Mouse (Mus musculus) telencephalon, adult 2 months (tissue): ENCODE results near the gene Zer1.
"Not testable (repeated sequence)": the region's sequence is repeated elsewhere in the genome, so short reads cannot be mapped to it uniquely, and the experiment has no call there.

Source experiments
- DNase-seq: peaks from one replicate; pipeline ENCODE4 v3.0.0-alpha.2; 2011; ENCODE audit warnings: low read depth, low spot score

The Zer1 gene

DNA sequence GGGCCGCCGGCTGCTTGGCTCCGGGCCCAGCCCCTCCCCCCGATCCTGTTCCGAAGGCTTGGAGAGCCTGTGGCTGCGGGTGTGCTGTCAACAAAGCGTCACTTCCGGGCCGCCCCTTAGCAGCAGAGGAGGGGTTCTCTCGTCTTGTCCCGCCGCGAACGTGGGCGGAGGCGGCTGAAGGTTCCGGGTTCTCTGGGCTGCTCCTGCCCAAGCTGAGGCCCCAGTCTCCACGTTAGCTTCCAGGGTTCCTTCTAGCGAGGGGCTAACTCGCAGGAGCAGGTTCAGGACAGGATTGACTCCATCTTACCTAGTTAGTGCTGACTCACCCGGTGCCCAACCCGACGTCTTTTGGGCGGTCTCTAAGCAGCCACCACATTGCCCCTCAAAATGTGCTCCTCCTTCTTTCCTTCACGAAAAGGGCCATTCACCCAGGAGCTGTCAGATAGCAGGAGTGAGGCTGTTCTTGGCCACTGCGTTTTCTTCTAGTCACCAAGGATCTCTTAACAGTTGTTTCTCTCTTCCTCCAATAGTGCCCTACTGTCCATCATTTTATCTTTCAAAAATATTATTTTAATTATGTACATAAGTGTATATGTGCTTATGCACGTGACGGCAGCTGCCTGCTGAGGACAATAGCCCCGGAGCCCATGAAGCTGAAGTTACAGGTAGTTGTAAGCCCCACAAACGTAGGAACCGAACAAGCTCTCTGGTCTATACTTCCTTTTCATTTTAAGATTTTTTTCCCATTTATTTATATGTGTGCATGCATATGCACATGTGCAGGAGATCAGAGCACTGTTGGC is at the start of gene Zer1:
Zer1 (minus strand) TSS at position 114 of the 803 bp plus-strand sequence.
- DNase-seq, result peak; percentile 93

DNA sequence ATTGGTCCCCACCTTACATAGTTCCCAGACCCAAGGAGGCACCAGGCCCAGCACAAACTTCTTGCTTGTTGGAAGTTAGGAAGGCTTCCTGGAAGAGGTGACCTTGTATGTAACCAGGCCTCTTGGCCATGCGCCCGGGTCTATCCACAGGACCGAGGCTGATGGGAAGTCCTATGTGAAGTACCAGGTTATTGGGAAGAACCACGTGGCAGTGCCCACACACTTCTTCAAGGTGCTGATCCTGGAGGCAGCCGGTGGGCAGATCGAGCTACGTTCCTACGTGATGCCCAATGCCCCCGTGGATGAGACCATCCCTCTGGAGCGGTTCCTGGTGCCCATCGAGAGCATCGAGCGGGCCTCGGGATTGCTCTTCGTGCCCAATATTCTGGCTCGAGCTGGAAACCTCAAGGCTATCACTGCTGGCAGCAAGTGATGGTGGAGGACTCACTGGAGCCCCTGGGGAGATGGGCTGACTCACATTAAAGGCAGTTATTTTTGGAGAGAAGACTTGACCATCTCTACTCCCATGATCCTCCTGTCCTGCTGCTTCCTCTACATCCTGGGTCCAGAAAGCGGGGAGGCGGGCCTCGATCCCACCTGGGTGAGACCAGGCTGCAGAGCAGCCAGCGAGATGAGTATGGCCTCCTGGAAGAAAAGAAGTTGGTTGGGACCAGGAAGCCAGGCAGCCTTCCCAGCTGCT is 49.3 kb upstream of the Zer1 start:
- DNase-seq, result no peak

DNA sequence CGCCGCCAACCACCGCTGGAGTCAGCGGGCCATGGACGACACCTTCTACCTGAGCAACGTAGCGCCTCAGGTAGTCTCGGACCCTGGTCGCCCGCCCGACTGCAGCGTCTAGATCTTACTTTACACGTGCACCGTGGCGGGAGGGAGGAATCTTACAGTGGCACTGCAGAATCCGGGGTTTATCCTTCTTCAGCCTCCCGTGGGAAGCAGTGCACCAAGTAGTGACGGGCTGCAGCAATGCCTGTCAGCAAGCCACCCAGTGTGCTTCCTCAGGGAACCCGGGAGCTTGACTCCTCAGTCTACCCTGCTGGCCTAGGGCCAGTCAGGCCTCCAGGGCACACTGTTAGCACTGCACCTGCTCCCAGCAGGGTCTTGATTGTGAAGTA is 47.6 kb upstream of the Zer1 start:
- DNase-seq, result no peak

DNA sequence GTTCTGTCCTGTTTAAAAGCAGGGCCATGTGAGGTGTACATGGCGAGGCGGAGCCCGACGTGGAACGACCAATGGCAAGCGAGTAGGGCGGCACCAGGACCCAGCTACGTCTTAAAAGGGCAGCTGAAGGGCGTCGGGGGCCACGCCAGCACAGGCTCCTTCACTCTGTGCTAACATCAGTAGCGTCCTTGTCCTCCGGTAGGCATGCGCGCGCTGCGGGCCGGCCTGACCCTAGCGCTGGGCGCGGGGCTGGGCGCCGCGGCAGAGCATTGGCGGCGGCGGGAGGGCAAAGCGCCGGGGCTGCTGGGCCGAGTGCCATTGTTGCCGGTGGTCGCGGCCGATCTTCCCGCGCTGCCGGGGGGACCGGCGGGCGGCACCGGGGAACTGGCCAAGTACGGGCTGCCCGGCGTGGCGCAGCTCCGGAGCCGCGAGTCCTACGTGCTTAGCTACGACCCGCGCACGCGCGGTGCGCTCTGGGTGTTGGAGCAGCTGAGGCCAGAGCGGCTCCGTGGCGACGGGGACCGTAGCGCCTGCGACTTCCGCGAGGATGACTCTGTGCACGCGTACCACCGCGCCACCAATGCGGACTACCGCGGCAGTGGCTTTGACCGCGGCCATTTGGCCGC is 47.1 kb upstream of the Zer1 start, which contains the start of gene Endog:
Endog (plus strand) TSS at position 123 of the 626 bp plus-strand sequence.
- peak; percentile 87 for DNase-seq

DNA sequence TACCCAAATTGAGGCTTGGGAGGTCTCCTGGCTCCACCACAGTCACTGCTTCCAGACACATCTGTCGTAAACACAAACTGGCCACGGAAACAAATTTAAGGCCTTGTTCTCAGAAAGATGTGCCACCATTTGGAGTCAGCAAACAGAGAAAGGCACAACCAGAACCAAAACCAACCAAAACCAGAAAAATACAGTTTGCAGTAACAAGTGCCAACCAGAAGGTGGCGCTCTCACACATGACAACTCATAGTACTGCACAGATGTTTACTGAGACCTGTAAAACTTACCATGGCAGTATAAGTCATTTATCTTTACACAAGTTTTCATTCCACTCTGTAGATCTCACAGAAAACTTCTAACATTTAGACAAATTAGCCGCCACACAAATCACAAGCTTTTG is 42.3 kb upstream of the Zer1 start:
- no peak for DNase-seq

DNA sequence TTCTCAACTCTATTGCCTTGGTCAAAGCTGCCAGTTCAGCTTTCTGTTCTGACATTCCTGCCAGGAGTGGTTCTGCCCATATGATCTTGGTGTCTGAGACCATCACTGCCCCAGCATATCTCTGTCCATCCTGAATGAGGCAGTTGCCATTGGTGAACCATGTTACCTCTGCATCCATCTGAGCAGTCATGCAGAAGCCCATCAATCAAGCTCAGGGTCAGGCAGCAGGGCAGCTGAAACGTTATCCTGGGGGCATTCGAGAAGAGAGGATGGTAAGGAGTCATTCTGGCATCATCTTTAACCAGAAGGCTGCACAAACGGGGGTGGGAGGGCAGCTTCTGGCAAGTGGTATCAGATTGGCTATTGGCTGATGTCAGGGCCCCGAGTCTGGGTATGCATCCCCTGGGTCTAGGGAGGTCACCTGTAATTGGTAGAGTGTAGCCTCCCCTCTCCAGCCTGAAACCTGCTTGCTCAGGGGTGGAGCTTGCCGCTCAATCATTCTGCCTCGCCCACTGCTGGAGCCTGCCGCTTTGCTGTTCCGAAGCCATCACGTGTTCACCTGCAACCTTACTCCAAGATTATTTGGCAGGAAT is 40.1 kb upstream of the Zer1 start:
- no peak for DNase-seq

DNA sequence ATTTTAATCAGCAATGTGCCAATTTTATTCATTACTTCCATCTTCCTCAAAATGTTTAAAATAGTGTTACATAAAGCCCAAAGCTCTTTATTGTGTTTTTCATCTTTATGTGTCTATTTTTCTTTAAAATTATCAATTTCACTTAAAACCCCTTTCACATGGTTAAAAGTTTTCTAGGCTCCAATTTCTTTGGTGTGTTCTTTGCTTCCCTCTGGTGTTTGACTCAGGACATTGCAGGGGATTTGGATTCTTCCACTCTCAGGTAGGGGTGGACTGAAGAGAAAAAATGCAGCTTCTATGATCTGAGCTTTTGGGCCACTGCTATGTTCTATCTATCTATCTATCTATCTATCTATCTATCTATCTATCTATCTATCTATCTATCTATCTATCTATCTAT is 37.4 kb upstream of the Zer1 start:
- DNase-seq, result no peak

DNA sequence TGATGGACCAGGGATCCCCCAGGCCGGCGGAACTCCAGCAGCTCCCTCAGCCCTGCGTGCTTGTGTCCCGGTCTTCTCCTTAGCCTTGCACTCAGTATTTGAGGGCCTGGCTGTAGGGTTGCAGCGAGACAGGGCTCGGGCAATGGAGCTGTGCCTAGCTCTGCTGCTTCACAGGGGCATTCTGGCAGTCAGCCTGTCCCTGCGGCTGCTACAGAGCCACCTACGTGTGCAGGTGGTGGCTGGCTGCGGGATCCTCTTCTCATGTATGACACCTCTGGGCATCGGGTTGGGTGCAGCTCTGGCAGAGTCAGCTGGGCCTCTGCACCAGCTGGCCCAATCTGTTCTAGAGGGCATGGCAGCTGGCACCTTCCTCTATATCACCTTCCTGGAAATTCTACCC is 35.5 kb upstream of the Zer1 start:
- DNase-seq, result not testable (repeated sequence)

DNA sequence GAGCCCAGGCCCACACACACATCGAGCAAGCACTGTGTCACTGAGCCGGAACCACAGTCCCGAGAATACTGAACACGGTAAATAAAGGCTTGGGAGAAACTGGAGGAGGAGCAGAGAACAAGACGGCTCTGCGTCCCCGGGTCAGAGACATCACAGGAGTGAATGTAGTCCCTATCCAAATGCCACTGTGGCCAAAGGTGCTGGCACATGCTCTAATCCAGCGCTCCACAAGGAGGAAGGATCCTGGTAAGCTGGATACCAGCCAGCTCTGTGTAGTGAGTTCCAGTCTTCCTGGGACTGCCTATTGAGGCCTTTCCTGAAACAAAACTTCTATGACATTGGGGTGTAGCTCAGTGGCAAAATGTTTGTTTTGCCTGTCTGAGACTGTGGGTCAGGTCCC is 28.2 kb upstream of the Zer1 start:
- no peak for DNase-seq

DNA sequence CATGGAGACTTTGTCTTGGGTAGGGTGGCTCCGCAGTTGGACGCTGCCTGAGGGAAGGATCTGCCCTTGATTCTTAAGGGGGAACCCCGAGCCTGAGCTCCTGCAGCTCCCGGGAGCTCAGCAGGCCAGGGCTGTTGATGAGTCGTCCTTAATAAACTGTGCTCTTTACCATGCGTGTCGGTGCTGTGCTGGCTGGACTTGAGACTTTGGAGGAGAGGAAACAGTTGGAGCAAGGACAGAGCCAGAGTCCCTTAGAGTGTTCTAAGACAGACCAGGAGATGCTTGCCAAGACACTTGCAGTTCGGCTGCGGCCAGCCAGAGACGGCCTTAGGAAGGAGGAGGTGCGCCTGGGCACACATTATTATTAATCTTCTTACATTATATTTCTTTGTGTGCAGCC is 27.5 kb upstream of the Zer1 start:
- DNase-seq, result no peak

DNA sequence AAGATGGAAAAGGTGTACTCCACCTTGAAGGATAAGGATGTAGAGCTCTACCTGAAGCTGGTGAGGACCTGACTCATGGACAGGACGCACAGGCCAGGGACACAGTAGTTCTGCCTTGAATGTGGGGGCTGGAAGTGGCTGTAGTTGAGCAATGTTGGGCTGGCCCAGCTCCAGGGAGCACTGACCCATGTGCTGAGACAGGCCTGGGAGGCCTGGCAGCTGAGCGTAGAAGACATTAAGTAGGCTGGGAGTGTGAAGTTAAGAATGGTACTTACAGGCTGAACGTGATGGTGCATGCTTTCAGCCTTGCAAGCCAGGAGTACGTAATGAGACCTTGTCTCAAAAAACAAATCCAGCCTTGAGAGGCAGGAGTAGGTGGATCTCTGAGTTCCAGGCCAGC is 23.1 kb upstream of the Zer1 start:
- no peak for DNase-seq

DNA sequence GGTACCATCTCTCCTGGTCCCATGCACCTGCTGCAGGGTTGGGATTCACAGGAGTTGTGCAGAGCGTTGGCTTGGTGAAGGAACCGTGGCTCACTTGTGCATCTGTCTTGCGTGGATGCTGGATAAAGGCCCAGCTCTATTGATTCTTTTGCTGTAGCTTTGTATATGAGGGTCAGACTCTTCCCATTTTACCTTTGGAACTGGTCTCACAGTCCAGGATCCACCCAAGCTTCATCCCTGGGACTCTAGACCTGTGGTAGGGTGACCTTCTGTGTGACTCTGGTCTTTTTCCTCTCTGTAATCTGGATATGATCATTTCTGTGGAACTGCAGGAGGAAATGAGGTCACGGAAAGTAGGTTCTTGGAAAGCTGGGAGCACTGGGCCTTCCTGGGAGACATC is 20.1 kb upstream of the Zer1 start:
- no peak for DNase-seq

DNA sequence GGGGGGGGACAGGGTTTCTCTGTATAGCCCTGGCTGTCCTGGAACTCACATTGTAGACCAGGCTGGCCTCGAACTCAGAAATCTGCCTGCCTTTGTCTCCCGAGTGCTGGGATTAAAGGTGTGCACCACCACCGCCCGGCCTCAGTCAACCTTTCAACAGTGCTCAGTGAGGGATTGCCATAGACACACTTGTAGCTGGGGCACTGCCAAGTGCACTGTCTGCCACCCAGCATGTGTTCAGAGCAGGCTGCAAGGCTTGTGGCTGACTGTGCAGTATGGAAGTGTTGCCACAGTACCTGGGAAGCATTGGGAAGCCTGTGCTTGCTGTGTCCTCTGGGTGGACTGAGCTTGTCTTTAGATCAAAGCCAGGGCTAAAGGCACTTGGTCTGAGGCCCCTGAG is 15.6 kb upstream of the Zer1 start:
- not testable (repeated sequence) for DNase-seq

DNA sequence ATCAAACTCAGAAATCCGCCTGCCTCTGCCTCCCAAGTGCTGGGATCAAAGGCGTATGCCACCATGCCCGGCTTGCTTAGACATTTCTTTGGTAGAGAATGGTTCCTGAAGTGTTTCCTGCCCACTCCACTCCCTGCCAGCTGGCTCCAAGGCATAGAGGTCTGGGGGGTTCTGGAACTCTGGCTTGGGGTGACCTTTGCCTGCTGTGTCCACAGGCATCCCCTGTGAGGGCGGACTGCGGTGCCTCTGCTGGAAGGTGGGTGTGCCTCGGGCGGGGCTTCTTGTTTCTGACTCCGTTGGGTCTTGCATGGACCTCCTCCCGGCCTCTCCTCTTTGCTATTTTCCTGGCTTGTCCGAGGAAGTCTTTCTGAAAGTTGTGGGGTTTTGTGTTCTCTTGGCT is 12.1 kb upstream of the Zer1 start:
- DNase-seq, result no peak

DNA sequence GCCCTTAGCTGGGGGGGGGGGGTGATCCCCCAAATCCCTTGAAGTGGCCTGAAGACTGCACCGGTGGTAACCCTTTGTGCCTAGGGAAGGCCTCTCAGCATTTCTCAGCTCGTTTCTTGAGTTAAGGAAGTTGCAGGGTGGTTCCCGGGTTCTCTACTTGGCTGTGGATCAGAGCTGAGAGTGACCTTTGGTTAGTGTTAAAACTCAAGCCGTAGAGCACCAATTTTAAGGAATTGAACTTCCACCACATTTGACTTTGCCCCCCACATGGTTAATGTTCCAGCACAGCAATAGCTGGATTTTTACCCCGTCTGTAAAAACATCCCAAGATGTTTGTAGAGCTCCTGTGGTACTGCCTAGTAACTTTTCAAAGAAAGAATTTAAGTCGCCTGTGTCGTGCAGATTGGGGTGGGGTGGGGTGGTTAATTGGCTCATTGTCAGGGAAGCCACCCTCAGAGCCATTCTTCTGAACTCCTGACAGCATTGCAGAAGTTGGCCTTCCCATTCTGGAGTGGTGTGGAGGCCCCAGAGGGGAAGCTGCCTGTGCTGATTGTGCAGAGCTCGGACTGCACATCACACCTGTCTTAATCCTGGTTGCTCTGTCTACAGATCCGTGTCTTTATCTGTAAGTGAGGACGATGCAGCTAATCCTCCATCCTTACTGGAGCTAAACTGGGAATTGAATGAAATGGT is 10.7 kb upstream of the Zer1 start:
- DNase-seq, result no peak

DNA sequence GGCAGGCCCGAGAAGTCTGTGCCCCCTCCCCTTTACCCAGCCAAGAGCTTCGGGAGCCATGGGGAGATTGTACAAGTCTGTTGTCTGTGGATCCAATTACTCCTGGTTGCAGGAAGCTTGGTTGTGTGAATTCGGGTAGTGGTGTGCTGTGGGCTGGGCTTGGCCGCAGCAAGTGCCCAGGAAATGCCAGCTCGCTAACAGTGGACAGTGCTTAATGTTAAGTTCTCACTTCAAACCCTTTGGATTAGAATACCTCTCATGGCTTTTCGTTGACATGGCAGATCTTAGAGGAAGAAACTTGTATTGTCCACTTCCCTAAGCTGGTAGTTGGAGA is 10.0 kb upstream of the Zer1 start:
- DNase-seq, result no peak

DNA sequence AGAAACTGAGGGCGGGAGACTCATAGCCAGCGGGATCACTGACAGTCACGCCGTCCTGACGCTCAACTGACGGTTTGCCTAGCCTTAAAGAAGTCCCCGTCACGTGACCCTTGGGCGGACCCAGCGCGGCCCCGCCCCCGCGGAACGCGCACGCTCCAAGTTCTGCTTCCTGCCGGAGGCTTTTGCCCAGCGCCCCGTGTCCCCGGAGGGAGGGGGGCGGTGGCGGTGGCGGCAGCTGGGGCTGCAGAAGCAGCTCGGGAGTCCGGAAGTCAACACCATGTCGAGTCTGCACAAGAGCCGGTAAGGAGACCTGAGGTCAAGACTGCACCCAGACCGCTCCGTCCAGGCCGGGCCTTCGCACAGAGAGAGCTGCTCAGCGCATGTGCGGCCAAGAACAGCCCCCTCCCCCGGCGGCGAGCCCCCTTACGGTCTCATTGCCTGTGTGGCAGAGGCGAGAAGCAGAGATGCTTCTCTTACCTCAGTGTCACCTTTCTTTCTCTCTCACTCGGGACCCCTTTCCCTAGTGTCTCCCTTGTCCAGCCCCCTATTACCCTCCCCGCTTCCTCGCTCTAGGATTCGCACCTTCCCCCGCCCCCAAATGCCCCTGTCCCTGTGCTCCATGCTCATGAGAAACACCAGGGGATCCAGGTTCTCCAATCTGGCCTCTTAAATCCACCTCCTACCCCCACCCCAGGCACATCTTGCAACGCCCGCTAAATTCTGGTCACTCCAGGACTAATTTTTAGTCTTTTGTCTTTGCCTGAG is 9.4 kb upstream of the Zer1 start, which contains the start of gene Tbc1d13:
Tbc1d13 (plus strand) TSS at position 134 of the 765 bp plus-strand sequence.
- peak; percentile 92 for DNase-seq

DNA sequence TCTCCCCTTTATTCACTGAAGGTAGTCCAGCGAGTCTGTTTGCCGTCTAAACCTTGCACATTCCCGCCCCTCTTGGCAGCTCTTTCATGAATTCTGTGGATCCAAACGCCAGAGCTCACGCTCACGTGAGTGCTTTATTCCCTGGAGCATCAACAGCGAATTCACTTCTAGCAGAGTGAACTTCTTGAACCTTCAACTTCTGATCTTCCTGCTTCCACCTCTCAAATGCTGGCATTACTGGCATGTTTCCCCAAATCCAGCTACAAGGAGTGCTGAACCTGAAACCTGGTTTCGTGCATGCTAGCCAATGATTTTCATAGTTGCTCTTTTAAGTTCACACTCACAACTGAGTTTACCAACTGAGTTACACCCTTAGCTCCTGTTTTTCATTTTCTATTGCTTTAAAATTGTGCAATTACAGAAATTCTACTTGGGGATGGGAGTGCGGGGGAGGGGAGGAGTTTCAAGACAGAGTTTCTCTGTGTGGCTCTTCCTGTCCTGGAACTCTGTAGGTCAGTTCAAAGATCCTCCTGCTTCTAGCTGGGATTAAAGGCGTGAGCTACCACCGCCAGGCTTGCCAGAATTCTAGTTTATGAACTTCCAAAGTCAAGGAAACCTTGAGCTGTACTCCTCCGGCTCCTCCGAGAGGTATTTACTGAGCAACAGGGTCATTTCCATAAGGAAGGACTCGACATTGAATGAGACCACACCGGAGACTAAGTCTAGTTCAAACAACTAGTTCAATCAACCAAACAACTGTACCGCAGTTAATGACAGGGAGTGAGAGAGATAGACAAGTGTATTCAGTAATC is 8.6 kb upstream of the Zer1 start:
- DNase-seq, result no peak

DNA sequence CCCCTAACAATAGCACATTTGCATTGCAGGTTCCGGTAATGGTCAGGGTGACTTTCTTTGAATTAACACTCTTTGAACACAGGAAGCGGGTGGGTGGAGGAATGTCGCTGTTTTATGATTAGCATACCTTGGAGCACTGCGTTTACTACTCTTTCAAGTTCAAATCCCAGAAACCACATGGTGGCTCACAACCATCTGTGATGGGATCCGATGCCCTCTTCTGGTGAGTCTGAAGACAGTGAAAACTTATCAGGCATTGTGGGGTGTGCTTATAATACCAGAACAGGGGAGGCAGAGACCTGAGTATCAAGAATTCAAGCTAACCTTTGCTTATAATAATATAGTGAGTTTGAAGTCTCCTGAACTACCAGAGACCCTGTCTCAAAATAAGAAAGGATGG is 6.9 kb upstream of the Zer1 start:
- DNase-seq, result not testable (repeated sequence)

DNA sequence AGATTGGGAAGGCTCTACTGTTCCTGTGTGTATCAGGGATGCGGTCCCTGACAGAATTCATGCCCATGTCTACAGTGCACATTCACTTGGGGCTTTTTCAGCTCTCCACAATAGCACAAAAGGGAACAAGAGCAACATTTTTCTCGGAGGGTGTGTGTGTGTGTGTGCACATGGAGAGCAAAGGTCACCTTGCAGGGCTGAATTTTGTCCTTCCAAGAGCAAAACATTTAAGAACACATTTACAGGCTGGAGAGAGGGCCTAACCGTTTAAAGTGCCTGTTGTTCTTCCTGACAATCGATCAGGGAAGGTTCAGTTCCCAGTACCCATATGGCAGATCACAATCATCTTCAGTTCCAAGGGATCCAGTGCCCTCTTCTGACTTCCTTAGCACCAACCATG is 5.8 kb upstream of the Zer1 start:
- no peak for DNase-seq
